Mouse (Mus musculus): ENCODE measurements around the gene Esyt2.

Gene Esyt2

GRCm38 (mm10) chr12:116362091-116362490 is 81.1 kb downstream of the Esyt2 start:
- no peak for DNase-seq (ENCODE audit: low read depth, low spot score)

DNA sequence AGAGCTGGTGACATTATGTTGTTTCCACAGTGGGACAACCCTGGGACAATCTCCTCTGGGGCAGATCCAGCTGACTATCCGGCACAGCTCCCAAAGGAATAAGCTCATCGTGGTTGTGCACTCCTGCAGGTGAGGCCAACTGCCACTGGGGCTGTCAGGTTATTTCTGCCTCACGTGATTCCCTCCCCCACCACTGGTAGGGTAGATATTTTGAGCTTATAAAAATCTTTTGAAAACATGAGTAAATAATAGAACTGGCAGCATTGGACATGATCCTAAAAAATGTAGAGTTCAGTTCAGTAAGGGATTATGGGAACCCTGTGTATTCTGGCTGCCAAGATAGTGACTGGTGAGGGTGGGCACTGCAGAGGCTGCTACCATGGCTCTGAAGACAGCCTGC is 85.9 kb downstream of the Esyt2 start:
- no peak for DNase-seq (ENCODE audit: low read depth, low spot score)

DNA sequence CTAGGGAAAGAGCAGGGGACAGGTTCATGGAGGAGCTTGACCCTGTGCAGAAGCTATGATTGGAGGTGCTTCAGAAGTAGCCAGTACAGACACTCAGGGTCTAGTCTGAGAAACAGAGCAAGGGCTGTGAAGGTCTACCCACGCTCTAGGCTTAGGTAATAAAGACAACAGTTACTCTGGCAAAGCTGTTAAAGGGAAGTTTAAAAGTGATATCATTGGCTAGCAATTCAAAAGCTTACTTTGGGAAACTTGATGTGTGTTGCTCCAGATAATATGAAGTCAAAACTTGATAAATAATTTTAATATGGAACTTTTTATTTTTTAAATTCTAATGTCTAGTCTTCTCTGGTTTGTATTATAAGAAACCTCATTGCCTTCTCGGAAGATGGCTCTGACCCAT is 86.3 kb downstream of the Esyt2 start:
- no peak for DNase-seq (ENCODE audit: low read depth, low spot score)

DNA sequence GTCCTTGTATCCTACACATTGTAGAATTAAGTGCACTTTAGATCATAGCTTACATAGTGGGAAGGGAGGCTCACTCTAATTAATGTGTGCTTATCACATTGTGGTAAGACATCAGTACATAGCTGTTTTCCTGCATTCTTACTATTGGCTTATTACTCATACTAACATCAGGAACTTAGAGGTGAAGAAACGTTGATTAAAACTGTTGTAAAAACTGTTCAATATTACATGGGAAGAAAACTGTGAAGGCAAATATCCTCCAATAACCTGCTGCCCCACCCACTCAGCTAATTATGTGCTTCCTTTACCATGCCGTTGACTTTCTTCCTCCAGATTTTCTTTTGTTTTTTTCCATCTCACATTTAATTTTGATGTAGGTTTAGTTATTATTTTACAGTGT is 87.9 kb downstream of the Esyt2 start:
- DNase-seq (ENCODE audit: low read depth, low spot score): no peak

GRCm38 (mm10) chr12:116383101-116383500 is 102.1 kb downstream of the Esyt2 start:
- DNase-seq (ENCODE audit: low read depth, low spot score): no peak

DNA sequence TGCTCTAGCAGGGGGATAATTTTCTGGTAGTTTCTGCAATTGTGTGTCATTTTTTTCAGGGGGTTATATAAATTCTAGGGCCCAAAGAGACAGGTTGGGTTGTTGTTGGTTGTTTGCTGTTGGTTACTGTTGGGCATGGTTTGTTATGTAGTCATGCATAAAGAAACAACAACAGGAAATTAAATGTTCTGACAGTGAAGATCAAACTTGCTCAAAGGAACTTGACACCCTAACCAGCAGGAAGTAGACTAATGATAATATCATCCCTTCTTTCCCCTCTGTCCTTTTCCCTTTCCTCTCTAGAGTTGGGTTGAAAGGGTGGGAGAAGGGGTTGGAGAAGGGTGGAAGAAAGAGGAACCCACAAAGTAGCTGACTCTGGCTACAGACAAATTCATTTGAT is 103.0 kb downstream of the Esyt2 start:
- DNase-seq (ENCODE audit: low read depth, low spot score): no peak

DNA sequence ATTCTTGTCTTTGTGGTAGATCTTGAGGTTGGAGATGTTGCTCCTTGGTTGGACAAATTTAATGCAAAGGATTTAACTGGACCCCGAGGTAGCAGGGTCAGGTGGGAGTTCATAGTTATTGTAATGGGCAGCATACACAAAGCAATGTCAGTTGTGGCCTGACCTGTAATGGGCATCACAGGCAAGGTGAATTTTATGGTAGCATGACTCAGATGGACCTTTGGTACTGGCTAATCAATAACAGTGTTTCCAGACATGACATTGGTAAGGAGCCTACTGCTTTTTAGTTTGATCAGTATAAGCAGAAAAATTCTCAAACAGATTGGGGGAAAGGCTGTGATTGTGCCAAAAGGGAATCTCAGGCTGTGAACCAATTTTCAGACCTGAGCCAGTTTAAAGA is 105.8 kb downstream of the Esyt2 start:
- no peak for DNase-seq (ENCODE audit: low read depth, low spot score)

GRCm38 (mm10) chr12:116389868-116390267 is 108.9 kb downstream of the Esyt2 start:
- no peak for DNase-seq (ENCODE audit: low read depth, low spot score)

DNA sequence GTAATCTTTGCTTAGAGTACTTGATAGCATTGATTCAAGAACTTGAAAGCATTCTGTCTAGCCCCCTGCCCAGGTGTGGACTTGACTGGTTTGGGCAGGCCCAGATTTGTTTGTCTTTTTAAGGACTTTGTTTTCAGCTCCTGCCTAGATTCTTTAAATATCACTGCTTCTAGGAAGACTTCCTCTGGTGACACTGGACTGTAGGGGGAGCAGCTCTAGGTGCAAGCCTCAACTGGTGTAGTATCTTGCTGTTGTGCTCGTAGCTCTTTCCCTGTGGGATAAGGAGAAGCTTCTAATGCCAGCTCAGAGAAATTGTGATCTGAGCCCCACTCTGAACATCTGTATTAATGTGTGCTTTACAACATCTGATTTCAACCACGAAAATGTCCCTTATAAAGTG is 113.3 kb downstream of the Esyt2 start:
- no peak for DNase-seq (ENCODE audit: low read depth, low spot score)

DNA sequence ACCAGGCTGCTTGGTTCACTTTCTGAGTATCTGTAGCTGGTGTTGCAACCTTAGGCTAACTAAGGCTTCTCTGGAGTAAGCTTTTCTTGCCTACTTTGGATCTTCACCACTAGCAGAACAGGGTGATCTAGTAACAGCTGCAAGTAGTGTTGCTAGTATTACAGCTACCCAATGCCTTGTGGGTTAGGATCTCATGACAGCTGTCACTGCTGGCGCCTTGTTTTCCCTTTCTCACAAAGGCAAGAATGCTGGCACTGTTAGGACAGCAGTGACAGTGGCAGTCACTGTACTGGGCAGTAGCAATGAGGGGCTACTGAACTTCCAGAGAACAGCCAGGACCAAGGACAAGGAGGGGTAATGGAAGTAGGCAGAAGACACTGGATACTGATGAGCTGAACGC is 114.3 kb downstream of the Esyt2 start:
- DNase-seq (ENCODE audit: low read depth, low spot score): no peak

- DNase-seq (ENCODE audit: low read depth, low spot score): no peak
Measured at GRCm38 (mm10) chr12:116396072-116396695, 115.2 kb downstream of the Esyt2 start.

GRCm38 (mm10) chr12:116404012-116404679 is 123.2 kb downstream of the Esyt2 start:
- no peak for DNase-seq (ENCODE audit: low read depth, low spot score)

GRCm38 (mm10) chr12:116405045-116405835 is 124.2 kb downstream of the Esyt2 start, which contains the start of gene Ncapg2:
Ncapg2 (plus strand) TSS chr12:116405402.
- DNase-seq (ENCODE audit: low read depth, low spot score): peak; percentile 98

- no peak for DNase-seq (ENCODE audit: low read depth, low spot score)
Measured at GRCm38 (mm10) chr12:116405836-116406155, 124.8 kb downstream of the Esyt2 start.

DNA sequence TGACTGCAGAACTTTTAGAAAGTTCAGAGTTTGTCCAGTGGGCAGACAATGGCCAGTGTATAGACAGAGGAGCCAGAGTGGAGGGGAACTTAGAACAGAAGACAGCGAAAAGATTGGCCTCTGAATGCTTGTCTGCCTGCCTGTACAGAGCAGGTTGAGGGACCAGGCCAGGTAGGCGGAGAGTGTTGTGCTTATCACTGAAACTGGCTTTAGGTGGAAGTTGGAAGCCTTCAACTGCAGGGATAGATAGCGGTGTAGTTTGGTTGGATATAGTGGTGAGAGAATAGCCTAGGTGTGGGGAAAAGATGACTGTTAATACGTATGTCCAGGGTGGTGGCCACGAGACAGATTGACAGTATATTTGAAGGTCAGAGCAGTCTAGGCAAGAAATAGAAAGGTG is 126.9 kb downstream of the Esyt2 start:
- DNase-seq (ENCODE audit: low read depth, low spot score): no peak

DNA sequence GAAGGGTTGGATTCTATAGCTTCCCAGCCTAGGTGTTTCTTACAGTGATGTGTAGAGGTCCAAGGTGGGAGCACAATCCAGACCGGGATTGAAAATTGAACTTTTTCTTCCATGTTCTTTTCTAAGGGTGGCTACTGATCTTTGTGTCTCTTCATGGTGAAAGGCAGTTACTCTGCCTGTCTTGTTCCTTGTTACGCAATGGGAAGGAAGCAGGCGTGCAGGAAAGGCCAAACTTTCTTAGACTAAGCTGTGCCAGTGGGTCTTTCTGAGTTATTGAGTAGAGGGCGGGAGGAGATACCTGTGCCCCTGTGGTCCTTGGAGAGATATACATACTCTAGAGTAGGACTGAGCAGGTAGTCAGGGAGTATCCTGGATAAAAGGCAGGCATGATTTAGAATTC is 133.9 kb downstream of the Esyt2 start:
- no peak for DNase-seq (ENCODE audit: low read depth, low spot score)

DNA sequence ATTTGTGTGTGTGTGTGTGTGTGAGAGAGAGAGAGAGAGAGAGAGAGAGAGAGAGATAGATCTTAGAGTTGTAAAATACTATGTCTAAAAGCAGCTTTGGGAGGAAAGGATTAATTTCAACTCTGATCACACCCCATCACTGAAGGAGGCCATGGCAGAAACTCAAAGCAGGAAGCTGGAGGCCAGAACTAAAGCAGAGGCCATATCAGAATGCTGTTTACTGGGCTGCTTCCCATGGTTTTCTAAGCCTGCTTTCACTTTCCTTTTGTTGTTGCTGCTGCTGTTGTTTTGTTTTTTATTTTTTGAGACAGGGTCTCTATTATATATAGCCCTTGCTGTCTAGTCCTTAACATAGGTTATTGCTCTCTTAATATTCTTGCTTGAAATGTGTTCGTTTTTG is 135.5 kb downstream of the Esyt2 start:
- no peak for DNase-seq (ENCODE audit: low read depth, low spot score)

- DNase-seq (ENCODE audit: low read depth, low spot score): no peak
Measured at GRCm38 (mm10) chr12:116421656-116422055, 140.7 kb downstream of the Esyt2 start.

DNA sequence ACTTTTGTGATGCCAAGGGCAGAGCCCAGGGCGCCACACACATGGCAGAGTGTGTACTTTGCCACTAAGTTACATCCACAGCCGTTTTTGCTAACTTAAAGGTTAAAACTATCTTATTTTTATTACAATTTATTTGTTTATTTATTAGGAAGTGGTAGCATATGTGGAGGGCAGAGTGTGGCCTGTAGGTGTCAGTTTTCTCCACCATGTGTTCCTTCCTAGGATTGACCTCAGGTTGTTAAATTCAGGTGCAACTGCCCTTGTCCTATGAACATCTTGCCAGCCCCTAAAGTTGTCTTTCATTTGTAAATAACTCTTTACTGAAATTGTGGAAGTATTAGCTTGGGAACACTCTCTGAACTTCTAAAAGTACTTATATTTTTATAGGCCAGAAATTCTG is 144.4 kb downstream of the Esyt2 start:
- DNase-seq (ENCODE audit: low read depth, low spot score): no peak

DNA sequence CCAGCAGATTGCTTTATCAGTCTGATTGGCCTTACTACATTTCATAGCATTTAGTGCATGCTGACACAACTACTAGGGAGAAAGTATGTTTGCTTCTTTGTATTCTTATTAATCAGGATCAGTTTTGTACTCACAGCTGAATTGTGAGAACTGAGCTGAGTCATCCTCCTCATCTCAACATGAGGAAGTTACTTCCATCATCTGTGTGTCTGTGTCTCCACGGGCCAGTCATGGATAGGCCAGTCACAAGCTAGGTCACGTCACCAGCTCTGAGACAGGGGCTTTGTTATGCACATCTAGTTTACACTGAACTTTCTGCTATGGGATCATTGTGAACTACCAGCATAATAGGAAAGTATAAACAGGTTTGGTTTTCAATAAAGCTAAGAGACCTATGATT is 152.7 kb downstream of the Esyt2 start:
- no peak for DNase-seq (ENCODE audit: low read depth, low spot score)

GRCm38 (mm10) chr12:116435232-116435631 is 154.2 kb downstream of the Esyt2 start:
- DNase-seq (ENCODE audit: low read depth, low spot score): no peak

DNA sequence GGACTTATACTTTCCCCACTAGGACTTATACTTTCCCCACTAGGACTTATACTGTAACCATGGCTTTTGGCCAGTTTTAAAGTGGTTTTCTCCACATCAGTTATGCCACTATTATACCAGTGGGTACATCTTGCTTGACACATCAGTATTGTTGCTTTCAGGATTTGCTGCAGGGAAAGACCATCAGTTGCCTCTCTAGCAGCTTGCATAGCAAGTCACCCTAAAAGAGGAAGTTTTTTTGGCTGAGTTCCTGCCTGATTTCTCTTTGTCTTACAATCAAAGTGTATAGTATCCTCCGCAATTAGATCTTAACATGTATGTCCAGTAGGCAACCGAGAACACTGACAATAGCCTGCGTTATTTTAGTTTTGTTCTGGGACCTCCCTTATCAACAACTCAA is 155.1 kb downstream of the Esyt2 start:
- DNase-seq (ENCODE audit: low read depth, low spot score): no peak

DNA sequence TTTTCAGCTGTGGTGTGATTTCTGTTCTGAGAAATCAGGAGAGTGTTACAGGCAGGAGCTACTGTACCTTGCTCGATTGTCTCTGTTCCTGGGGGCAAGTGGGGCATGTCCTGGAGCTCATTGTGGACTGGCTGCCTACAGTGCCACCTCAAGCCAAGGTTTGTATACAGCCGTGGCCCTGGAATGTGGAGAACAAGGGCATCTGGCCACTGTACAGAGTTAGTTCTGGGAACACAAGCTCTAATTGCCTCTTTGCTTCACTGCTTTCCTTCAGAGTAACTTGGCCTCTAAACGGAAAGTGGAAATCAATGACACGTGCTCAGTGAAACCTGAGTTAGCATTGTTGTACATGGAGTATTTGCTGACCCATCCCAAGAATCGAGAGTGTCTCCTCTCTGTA is 157.6 kb downstream of the Esyt2 start:
- DNase-seq (ENCODE audit: low read depth, low spot score): no peak
